Mouse (Mus musculus) megakaryocyte, adult 5-6 weeks (primary cell): ENCODE data around the gene Cnbp. TPM values are rescaled to one million over a fixed set of nuclear protein-coding genes. Genes with fewer than 3 reads are reported as not detected.

Experiments used
- ATAC-seq: 2 replicates; pipeline ENCODE4 v1.8.0; 2016; ENCODE audit warnings: mild to moderate bottlenecking, inconsistent platforms; ENCODE audit not compliant: poor library complexity, severe bottlenecking
- total RNA-seq, 2 experiments: library from RNA; stranded (forward) in 1 of 2; stranded (reverse) in 1 of 2; fragments of 153-499, 151-499 nt in 1 of 2; fragments of 221-1000, 200-1000 nt in 1 of 2; gene quantifications; 2 replicates each; pipeline versions ENCODE4 v1.2.3 to v1.2.4; 2015 to 2017

Gene Cnbp
- total RNA-seq (2015) (264 and 268 TPM in 2 replicates), total RNA-seq (2017) (389 and 399 TPM in 2 replicates)

- ATAC-seq: peak; percentile 99
Measured at GRCm38 (mm10) chr6:87850900-87851614, at the start of gene Cnbp. TSS of gene Cnbp (minus strand) at chr6:87851106.

GRCm38 (mm10) chr6:87898028-87898427 lies 47.1 kb upstream of the Cnbp start:
- ATAC-seq: no peak

DNA sequence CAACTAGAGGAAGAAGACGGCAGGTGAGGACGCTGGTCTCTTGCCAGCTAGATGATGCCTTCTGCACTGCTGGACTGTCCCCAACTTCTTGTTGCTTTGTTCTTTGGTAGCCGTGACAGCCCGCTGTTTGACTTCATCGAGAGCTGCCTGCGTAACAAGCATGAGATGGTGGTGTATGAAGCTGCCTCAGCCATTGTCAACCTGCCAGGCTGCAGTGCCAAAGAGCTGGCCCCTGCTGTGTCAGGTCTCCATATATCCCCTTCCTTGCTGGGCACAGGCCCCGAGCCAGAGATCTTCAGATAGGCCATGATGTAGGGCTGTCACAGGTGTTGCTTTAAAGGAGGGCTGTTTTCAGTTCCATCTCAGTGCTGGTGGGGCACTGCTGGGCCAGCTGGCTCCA lies 43.0 kb upstream of the Cnbp start:
- no peak for ATAC-seq

GRCm38 (mm10) chr6:87887594-87888233 lies 36.8 kb upstream of the Cnbp start, which contains the start of gene Copg1:
TSS of gene Copg1 (plus strand) at chr6:87887814.
- peak; percentile 99 for ATAC-seq

GRCm38 (mm10) chr6:87886721-87887120 lies 35.8 kb upstream of the Cnbp start:
- ATAC-seq: no peak

- ATAC-seq: no peak
Measured at GRCm38 (mm10) chr6:87882816-87883215, 31.9 kb upstream of the Cnbp start.

GRCm38 (mm10) chr6:87882221-87882620 lies 31.3 kb upstream of the Cnbp start:
- ATAC-seq: no peak

GRCm38 (mm10) chr6:87879628-87880027 lies 28.7 kb upstream of the Cnbp start:
- ATAC-seq: no peak

DNA sequence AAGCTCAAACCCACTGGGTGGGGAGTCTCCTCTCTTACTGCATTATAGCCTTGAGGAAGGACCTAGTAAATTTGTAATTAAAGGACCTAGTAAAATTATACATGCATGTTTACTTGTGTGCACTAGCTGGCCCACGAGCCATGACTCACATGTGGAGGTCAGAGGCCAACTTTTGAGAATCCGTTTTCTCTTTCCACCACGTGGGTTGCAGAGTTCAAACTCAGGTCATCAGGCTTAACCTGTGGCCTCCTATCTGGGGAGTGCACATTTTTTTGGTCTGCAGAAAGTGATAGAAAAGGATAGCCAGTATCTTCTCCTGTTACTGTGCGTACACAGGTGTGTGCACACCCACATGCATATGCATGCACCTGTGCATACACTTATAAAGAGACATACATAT lies 28.1 kb upstream of the Cnbp start:
- no peak for ATAC-seq

DNA sequence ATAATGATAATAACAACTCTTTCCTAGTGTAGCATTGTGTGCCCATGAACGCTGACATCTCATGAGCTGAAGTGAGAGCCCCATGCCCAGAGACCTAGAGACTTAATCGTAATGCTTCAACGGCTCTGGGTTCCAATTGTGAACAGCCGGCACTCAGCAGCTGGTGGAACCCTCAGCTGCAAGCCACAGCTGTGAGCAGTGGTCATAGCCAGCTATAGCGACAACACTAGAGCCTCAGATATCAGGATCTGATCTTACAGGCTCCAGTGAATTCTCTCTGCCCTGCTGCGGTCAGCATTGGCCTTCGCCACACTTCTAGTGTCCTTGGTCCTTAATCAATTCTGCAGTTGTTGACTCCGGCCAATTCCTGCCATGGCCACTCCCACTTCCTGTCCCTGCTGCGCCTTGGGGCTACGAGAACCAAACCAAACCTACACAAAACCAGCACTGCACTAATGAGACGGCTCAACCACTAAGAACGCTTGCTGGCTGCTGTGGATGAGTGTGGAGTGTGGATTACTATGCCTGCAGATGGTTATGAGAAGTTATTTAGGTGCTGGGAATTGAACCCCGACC lies 25.2 kb upstream of the Cnbp start:
- peak; percentile 62 for ATAC-seq

DNA sequence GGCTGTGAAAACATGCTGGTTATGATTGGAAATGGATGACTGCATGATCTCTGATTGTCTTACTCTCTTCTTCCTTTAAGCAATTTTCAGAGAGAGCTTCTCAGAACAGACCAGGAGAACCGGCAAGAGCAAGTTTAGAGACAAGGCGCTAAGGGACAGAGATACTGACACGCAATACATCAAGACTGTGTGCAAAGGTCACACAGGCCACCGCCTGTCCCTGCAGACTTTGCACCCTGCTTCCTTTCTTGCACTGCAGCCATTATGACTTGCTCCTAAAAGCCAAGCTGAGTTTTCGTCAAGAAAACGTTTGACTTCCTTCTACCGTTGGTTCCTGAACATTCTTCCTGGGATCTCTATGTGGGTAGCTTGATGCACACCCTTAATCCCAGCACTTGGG lies 24.7 kb upstream of the Cnbp start:
- ATAC-seq: no peak

DNA sequence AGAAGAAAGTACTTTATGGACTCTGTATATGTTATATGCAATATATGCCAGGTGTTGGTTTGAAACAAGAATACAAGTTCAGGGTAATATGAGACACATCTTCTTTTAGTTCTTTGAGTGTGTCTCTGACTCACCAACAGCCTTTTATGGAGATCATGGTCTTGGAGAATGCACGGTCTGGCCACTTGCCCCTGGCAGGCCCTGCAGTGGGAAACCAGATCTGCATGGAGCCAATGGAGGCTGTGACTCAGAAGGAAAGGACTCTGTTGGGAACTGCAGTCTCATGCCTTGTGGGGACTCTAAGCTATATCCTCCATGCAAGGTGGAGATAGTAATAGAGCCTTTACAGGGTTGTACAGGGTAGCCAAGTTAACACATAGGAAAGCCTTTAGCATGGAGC lies 24.2 kb upstream of the Cnbp start:
- no peak for ATAC-seq

GRCm38 (mm10) chr6:87873963-87874362 lies 23.1 kb upstream of the Cnbp start:
- no peak for ATAC-seq

DNA sequence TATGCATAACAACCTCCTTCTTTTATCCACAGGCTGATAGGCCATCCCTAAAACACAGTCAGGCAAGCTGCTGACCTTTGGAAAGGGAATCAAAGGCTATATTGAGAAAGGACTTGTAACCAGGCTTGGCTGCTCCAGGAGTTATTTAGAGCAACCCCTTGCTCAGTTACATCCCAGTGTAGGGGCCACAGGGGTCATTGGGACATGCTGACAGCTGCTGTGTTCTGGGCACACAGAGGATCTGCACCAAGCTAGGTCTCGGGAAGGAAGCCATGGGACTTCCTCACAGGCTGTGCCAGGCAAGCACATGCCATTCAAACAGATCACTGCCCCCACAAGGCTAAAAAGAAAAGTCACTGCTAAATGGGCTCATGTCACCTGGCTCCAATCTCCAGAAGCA lies 22.2 kb upstream of the Cnbp start:
- ATAC-seq: no peak

DNA sequence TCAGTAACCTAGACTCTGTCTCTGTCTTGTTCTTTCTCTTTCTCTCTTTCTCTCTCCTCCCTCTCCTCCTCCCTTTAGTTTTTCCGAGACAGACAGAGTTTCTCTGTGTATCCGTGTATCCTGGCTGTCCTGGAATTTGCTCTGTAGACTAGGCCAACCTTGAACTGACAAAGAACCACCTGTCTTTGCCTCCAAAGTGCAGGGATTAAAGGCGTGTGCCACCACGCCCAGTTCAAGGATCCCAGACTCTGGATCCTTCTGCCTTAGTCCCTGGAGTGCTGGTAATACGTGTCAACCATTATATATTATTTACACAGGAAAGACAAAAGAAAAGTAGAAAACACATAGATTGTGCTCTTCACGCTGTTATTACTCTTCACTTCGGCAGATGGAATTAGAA lies 20.3 kb upstream of the Cnbp start:
- no peak for ATAC-seq

GRCm38 (mm10) chr6:87870440-87870839 lies 19.5 kb upstream of the Cnbp start:
- ATAC-seq: no peak

DNA sequence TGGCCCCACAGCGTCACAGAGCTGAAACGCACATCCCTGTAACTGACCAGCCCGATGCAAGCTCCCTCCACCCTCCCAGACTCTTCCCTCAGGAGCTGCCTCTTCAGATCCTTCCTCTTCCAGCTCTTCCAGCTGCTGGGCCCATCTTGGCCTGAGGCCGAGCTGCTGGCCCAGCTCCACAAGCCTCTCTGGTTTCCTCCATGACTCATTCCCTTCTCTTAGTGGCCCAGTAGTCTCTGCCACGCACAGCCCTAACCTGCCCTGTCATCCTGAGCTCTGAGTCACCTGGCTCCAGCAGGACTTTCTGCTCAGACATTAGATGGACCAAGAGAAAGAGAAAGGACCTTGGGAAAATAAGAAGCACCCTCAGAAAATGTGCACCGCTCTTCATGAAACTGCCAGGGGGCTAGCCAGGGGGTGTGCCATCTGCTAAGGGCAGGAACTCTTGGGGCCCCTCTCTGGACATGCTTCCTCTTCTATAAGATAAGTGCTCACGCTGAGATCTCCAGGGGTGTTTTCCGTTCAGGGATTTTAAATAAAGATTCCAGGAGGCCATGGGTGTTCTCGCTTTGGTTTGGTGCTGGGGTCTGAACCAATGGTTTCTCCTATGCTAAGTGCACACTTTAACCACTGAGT lies 18.1 kb upstream of the Cnbp start:
- no peak; the same call in 1 of the 2 replicates for ATAC-seq

GRCm38 (mm10) chr6:87867256-87867655 lies 16.4 kb upstream of the Cnbp start:
- ATAC-seq: no peak

GRCm38 (mm10) chr6:87866211-87866610 lies 15.3 kb upstream of the Cnbp start:
- no peak for ATAC-seq

DNA sequence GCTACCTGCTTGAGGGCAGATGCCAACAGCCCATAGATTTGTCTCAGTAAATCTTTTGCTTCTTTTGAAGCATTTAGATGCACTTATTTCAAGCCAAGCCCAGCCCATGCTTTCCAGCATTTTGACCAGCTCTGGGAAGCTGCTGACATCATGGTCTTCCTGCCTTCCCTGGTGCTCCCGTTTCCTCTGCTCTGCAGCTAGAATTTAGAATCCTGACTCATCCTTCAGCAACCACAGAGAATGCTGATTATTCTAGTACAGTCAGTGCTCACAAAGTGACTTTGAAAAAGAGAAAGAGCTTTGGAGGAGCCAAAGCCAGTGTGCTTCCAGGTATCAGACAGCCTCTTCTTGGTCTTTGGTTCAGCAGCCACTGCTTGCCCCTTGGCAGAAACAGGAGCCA lies 6.2 kb upstream of the Cnbp start:
- ATAC-seq: no peak

DNA sequence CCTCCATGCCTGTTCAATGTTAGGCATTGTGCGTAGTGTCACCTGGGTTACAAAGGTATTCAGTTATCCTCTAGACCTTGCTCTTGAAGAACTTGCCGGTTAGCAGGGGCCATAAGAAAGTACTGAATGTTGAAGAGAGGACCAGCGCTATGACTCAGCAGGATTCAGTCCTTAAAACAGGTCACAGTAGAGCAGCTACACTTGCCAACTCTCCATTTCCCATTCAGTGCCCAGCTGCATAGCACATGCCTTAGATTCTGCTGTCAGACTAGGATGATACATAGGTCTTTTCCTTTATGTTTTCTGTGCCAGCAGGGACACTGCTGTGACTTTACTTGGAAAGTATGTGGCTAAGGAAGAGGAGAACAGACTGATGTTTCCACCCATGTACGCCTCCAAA lies 2.5 kb upstream of the Cnbp start:
- no peak for ATAC-seq

DNA sequence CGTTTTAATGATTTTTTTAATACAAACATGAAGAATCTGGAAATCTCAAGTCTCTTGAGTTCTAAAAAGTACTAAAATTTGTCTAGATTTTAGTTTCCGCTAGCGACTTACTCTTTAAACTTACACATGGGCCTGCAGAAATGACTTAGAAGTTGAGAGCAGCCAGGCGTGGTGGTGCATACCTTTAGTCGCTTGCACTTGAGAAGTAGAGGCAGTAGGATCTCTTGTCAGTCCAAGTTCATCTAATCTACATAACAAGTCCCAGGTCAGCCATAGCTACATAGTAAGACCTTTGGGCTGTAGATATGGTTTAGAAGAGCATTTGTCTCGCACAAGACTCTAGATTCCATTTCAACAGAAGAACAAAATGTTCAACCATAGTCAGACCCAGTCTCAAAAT lies 965 bp upstream of the Cnbp start:
- no peak for ATAC-seq
